Mouse (Mus musculus) intestine, embryonic 14.5 days (tissue): Measurements from ENCODE around the gene Gna12. TPM values are rescaled to one million over a fixed set of nuclear protein-coding genes. Genes with fewer than 3 reads are reported as not detected.

Source experiments
- ATAC-seq: fragments of 200-750 bp; cut with Nextera tagmentation; replicated peaks from 2 replicates; pipeline ENCODE4 v1.8.0; 2017; ENCODE audit warnings: low read depth, moderate number of reproducible peaks, moderate TSS enrichment, moderate library complexity; ENCODE audit not compliant: low FRiP score, low TSS enrichment
- DNase-seq: peaks from one replicate; pipeline ENCODE4 v3.0.0-alpha.2; 2018; ENCODE audit warnings: low spot score
- H3K27ac ChIP-seq: fragments of 300-500 bp; sonication (generic); 2 replicates; pipeline ENCODE4 v1.5.1; 2014; ENCODE audit warnings: low read depth, mild to moderate bottlenecking, control low read depth
- H3K27me3 ChIP-seq: fragments of 300-500 bp; sonication (generic); replicated peaks from 2 replicates; pipeline ENCODE4 v1.6.1; 2014; ENCODE audit warnings: low read length, control low read depth; ENCODE audit not compliant: control insufficient read depth, insufficient read depth
- H3K36me3 ChIP-seq: fragments of 300-500 bp; sonication (generic); 2 replicates; pipeline ENCODE4 v1.6.1; 2014; ENCODE audit warnings: low read length, control low read depth; ENCODE audit not compliant: control insufficient read depth, insufficient read depth
- H3K4me1 ChIP-seq: fragments of 300-500 bp; sonication (generic); replicated peaks from 2 replicates; pipeline ENCODE4 v1.6.1; 2014; ENCODE audit warnings: low read length, control low read depth, mixed read lengths; ENCODE audit not compliant: control insufficient read depth, insufficient read depth
- H3K4me2 ChIP-seq: fragments of 300-500 bp; sonication (generic); 2 replicates; pipeline ENCODE4 v1.6.1; 2014; ENCODE audit warnings: low read length
- H3K4me3 ChIP-seq: fragments of 300-500 bp; sonication (generic); 2 replicates; pipeline ENCODE4 v1.5.1; 2014; ENCODE audit warnings: low read depth, low read length, control low read depth, mixed read lengths
- H3K9ac ChIP-seq: fragments of 300-500 bp; sonication (generic); 2 replicates; pipeline ENCODE4 v1.6.1; 2014; ENCODE audit warnings: mild to moderate bottlenecking, low read length
- H3K9me3 ChIP-seq: fragments of 300-500 bp; sonication (generic); 2 replicates; pipeline ENCODE4 v1.6.1; 2016; ENCODE audit warnings: low read length, control low read depth; ENCODE audit not compliant: control insufficient read depth
- WGBS: fragments of 180-500 bp; shearing (Covaris S2); extraction: QIAGEN DNeasy Blood & Tissue Kit; methylation state at CpG from one replicate; pipeline ENCODE4 v1.1.7; 2014; 5-methylcytosine and 5-hydroxymethylcytosine counted together
- polyA plus RNA-seq: library from polyadenylated mRNA; unstranded; fragments of >200 nt; fragmentation: Nextera tagmentation; extraction: Ambion mirVana; gene quantifications from 2 replicates; pipeline ENCODE4 v1.2.1, GENCODE M21; 2014

Gene Gna12
- polyA plus RNA-seq, 1 experiment from 2014 or later, result 17.7 TPM

- H3K27me3 ChIP-seq, result no peaks in the 10 kb centered on the region
- DNase-seq (no peak), ATAC-seq (no peak)
- H3K9ac ChIP-seq, result no peak overlapping the region
- H3K4me1 ChIP-seq, result peaks cover 34% of the 10 kb centered on the region
- no peaks in the 10 kb centered on the region for H3K9me3 ChIP-seq
- 87% methylated on average over 5 of the region's 5 CpGs for WGBS
- no peak overlapping the region for H3K27ac ChIP-seq
- H3K4me3 ChIP-seq, result no peak overlapping the region
- peaks cover 3% of the 10 kb centered on the region; the same call in 1 of the 2 replicates for H3K36me3 ChIP-seq
- H3K4me2 ChIP-seq, result no peak overlapping the region
Observed at GRCm38 (mm10) chr5:140814403-140814802, 15.8 kb downstream of the Gna12 start.

GRCm38 (mm10) chr5:140812699-140813098, 17.5 kb downstream of the Gna12 start:
- Histone ChIP-seq H3K4me2 (no peak overlapping the region), H3K36me3 (peaks cover 3% of the 10 kb centered on the region; the same call in 1 of the 2 replicates), H3K9ac (no peak overlapping the region), H3K9me3 (no peaks in the 10 kb centered on the region), H3K4me3 (no peak overlapping the region), H3K4me1 (peaks cover 28% of the 10 kb centered on the region), H3K27me3 (no peaks in the 10 kb centered on the region), H3K27ac (no peak overlapping the region)
- DNase-seq (no peak), ATAC-seq (no peak)
- WGBS, result 44% methylated on average over 4 of the region's 4 CpGs

- Histone ChIP-seq H3K4me2 (no peak overlapping the region), H3K9me3 (no peaks in the 10 kb centered on the region), H3K27ac (no peak overlapping the region), H3K36me3 (peaks cover 3% of the 10 kb centered on the region; the same call in 1 of the 2 replicates), H3K4me3 (no peak overlapping the region), H3K27me3 (no peaks in the 10 kb centered on the region), H3K9ac (no peak overlapping the region), H3K4me1 (peaks cover 29% of the 10 kb centered on the region)
- WGBS, result 69% methylated on average over 5 of the region's 5 CpGs
- DNase-seq (no peak), ATAC-seq (no peak)
Observed at GRCm38 (mm10) chr5:140812063-140812462, 18.2 kb downstream of the Gna12 start.

GRCm38 (mm10) chr5:140811390-140811789, 18.8 kb downstream of the Gna12 start:
- Histone ChIP-seq H3K27ac (no peak overlapping the region), H3K4me3 (no peak overlapping the region), H3K9me3 (no peaks in the 10 kb centered on the region), H3K4me1 (peaks cover 36% of the 10 kb centered on the region), H3K27me3 (no peaks in the 10 kb centered on the region), H3K9ac (no peak overlapping the region), H3K4me2 (no peak overlapping the region), H3K36me3 (peaks cover 3% of the 10 kb centered on the region; the same call in 1 of the 2 replicates)
- no peak for ATAC-seq
- DNase-seq, result no peak
- 60% methylated on average over 2 of the region's 2 CpGs for WGBS

GRCm38 (mm10) chr5:140806939-140807338, 23.3 kb downstream of the Gna12 start:
- Histone ChIP-seq H3K4me2 (no peak overlapping the region), H3K4me3 (no peak overlapping the region), H3K36me3 (peaks cover 3% of the 10 kb centered on the region; the same call in 1 of the 2 replicates), H3K4me1 (peaks cover 25% of the 10 kb centered on the region), H3K9ac (no peak overlapping the region), H3K9me3 (no peaks in the 10 kb centered on the region), H3K27ac (peak overlapping the region; percentile 48; the same call in 1 of the 2 replicates), H3K27me3 (no peaks in the 10 kb centered on the region)
- 42% methylated on average over 2 of the region's 2 CpGs for WGBS
- DNase-seq (no peak), ATAC-seq (no peak)

GRCm38 (mm10) chr5:140806252-140806651, 24.0 kb downstream of the Gna12 start:
- Histone ChIP-seq H3K9ac (no peak overlapping the region), H3K4me1 (peaks cover 18% of the 10 kb centered on the region), H3K9me3 (no peaks in the 10 kb centered on the region), H3K27me3 (no peaks in the 10 kb centered on the region), H3K36me3 (peaks cover 3% of the 10 kb centered on the region; the same call in 1 of the 2 replicates), H3K4me2 (no peak overlapping the region), H3K27ac (peak overlapping the region; percentile 48), H3K4me3 (no peak overlapping the region)
- ATAC-seq, result no peak
- DNase-seq, result no peak
- WGBS, result 75% methylated on average over 2 of the region's 2 CpGs

GRCm38 (mm10) chr5:140801782-140802181, 28.4 kb downstream of the Gna12 start:
- Histone ChIP-seq H3K4me1 (peaks cover 16% of the 10 kb centered on the region), H3K27ac (no peak overlapping the region), H3K4me3 (no peak overlapping the region), H3K4me2 (no peak overlapping the region), H3K27me3 (no peaks in the 10 kb centered on the region), H3K36me3 (no peaks in the 10 kb centered on the region), H3K9me3 (no peaks in the 10 kb centered on the region), H3K9ac (no peak overlapping the region)
- 84% methylated on average over 5 of the region's 5 CpGs for WGBS
- ATAC-seq (no peak), DNase-seq (no peak)

- 82% methylated on average over 6 of the region's 6 CpGs for WGBS
- no peak overlapping the region for H3K4me3 ChIP-seq
- DNase-seq (no peak), ATAC-seq (no peak)
- no peaks in the 10 kb centered on the region for H3K36me3 ChIP-seq
- H3K27me3 ChIP-seq, result no peaks in the 10 kb centered on the region
- H3K4me2 ChIP-seq, result no peak overlapping the region
- H3K27ac ChIP-seq, result no peak overlapping the region
- H3K4me1 ChIP-seq, result peaks cover 10% of the 10 kb centered on the region
- no peak overlapping the region for H3K9ac ChIP-seq
- H3K9me3 ChIP-seq, result no peaks in the 10 kb centered on the region
Observed at GRCm38 (mm10) chr5:140800288-140800923, 29.8 kb downstream of the Gna12 start.

GRCm38 (mm10) chr5:140799190-140799589, 31.0 kb downstream of the Gna12 start:
- Histone ChIP-seq H3K4me2 (no peak overlapping the region), H3K9me3 (no peaks in the 10 kb centered on the region), H3K4me3 (no peak overlapping the region), H3K27ac (no peak overlapping the region), H3K4me1 (peaks cover 22% of the 10 kb centered on the region), H3K27me3 (no peaks in the 10 kb centered on the region), H3K36me3 (no peaks in the 10 kb centered on the region), H3K9ac (no peak overlapping the region)
- ATAC-seq (no peak), DNase-seq (no peak)
- 66% methylated on average over 2 of the region's 2 CpGs for WGBS
